Mouse (Mus musculus) thymus, postnatal 10 days (tissue): ENCODE data around the gene Sirt4.
"Not testable (repeated sequence)": the region's sequence is repeated elsewhere in the genome, so short reads cannot be mapped to it uniquely, and the experiment has no call there.

ENCODE experiments used
- DNase-seq, 2 experiments: peaks; one replicate each; pipeline ENCODE4 v3.0.0; 2021; ENCODE audit warnings: low spot score in 2 of 2

Gene Sirt4

DNA sequence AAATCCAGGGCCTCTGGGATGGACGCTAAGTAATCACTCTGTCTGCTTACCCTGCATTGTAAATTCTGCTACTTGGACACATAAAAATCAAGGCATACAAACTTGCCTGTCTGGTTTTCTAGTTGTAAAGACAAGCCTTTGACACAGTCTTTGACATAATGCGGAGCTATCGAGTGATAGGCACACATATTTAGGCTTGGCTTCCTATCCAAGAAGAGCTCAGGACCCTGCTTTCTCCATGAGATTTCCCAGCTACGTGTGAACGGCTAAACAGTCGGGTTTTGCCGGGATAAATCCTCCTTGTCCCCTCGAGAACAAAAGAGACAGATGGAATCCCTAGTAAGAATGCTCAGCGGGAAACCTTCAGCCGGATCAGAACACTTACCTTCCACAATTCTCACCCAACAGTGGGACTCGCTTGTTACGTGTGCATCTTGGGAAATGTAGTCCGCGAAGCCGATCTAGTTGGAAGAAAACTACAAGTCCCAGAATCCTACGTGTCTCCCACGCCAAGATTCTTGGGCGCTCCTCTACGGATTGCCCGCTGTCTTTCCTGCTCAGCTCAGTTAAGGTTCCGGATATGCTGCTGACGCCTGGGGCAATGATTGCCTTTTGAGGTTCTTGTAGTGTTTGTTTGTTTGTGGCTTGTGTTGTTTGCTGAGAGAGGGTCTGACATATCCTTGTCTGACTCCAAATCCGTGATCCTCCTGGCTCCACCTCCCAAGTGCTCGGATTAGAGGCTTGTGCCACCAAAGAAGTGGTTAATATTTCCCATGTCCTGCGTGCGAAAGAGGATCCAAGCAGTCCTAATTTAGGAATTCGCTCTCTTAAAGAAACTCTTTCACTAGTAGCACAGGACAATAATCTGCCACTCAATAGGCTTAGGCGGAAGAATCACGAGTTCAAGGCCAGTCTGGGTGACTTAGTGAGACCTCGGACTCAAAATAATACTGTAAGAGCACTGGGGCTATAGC, at the start of gene Sirt4:
Gene Sirt4 (minus strand): TSS at position 779 of the 974 bp plus-strand sequence.
- DNase-seq = peak; percentile 74 to 83

DNA sequence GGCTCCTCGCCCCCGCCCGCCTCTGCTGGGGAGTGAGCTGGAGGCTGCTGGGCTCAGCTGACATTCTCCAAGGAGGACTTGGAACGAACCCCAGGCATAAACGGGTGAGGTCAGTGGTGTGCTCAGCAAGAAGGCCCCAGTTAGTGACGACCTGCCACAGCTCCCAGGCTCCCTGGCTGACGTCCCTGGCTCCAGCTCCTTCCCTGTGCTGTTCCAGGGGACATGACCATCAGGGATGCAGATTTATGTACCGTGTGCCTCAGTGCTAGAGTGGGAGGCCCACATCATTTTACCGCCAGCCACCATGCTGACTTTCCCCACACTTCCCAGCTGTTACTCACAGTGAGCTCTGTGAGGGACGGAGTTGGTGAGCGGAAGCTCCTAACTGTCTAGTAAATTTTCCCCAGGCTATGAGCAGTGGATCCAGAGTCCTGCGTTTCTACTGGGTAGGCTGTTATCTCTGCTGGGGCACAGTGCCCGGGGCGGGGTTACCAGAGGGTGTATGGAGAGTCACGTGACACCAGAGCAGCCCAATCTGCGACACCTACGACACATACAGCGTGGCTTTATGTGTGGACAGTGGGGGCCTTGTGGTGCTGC, 47.2 kb upstream of the Sirt4 start:
- peak in 1 of 2 experiments; percentile 43 for DNase-seq

DNA sequence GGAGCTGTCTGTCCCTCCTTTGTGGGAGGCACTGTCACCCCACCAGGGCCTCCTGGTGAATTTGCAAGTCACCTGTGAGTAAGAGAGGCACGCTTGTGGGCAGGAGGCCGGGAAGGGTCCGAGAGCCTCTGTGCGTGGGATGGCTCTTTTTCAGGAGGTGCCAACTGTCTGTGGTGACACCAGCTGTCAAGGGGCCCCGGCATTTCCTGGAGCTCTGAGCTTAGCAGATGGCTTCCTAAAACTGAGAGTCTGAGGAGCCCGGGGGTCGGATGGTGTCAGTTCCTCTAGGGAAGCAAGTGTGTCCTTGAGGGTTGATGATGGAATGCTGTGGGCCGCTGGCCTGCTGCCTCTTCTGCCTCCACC, 45.9 kb upstream of the Sirt4 start:
- peak; percentile 72 to 74 for DNase-seq

DNA sequence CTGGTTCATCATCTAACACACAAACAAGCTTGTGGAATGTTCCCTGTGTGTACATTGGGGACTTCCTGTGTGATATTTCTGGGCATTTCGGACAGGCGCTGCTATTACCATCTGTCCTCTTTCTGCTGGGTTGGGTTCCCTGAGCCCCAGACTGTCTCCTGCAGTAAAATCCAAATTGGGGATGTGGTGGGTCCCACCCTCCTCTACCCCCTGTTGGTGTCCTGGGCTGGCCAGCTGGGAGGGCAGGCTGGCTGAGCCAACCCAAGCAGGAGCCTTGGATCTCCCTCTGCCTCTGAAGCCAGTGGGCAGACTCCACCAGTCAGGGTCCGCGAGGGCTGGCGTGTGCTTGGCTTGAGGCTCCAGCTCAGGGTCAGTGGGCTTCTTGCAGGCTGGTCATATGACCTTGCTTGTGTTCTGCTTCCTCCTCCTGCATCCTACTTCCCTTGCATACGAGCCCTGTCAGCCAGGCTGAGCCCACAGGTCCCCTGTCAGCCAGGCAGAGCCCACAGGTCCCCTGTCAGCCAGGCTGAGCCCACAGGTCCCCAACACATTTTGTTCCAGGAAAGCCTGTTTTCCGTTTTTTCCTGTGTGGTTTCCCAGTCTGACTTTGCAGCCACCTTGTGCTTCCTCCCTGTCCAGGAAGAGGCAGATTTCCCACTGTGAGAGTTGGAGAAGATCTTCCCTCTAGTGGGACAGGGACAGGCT, 45.4 kb upstream of the Sirt4 start:
- DNase-seq = peak in 1 of 2 experiments; percentile 14

DNA sequence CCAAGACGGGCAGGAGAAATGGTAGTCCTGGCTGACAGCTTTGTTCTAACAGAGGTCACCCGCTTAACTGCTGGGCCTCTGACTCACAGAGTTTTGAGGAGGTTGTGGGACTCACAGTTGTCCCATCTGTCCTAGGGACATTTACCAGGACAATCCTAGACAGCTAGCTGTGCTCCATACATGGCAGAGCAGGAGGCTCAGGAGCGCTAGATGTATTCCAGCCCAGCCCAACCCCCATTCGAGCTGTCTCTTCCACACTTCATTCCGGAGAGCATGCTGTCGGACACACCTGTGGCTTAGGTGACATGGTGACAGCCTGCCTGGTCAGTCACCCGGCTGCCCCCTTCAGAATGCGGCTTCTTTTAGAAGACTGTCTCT, 44.8 kb upstream of the Sirt4 start:
- DNase-seq = no peak

DNA sequence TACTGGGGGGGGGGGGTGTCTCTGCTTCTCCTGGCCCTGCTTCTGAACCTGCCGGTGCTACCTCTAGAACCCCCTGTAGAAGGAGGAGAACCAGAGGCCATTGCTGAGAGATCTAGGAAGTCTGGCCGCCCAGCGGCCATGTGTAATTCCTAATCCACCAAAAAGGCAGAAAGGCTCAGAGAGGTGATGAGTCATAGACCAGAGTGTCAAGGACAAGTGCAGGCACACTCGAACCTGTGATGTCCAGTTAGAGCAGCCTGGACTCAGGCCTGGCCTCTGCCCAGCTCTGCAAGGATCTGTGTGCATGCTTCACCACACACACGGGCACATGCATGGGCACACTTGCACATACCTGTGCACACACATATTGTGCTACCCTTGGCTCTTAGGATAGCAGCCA, 43.6 kb upstream of the Sirt4 start:
- DNase-seq = no peak

DNA sequence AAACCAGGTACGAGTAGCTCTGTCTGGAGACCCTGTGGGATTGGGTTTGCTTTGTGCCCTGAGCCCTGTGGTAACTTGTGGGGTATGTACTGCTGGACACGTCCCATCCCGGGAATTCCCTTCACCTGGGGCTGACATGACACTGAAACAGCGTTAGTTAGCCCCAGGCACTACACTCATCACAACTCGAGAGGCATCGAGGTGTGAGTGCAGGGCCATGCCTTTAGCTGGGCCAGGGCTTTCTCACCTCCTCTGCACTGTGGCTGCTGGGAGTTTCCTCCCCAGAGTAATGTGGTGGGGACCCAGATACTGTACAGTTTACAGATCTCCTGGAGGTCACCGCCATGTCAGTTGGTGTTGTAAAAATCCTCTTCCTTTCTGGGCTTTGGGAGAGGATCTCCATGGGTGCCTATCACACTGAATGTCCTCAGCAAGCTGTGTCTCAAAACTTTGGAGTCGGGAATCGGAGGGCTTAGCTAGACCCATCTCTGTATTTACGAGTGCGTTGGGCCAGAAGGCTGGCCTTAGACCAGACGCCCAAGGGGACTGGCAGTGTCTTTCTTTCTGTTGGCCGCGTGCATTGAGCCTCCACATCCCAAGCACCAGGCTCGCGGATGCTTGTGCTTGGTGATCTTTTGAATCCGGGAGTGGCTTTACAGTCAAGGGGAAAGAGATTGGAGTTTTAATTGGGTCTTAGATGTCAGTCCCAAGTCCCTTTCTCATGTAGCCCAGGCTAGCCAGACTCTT, 42.1 kb upstream of the Sirt4 start:
- no peak for DNase-seq

DNA sequence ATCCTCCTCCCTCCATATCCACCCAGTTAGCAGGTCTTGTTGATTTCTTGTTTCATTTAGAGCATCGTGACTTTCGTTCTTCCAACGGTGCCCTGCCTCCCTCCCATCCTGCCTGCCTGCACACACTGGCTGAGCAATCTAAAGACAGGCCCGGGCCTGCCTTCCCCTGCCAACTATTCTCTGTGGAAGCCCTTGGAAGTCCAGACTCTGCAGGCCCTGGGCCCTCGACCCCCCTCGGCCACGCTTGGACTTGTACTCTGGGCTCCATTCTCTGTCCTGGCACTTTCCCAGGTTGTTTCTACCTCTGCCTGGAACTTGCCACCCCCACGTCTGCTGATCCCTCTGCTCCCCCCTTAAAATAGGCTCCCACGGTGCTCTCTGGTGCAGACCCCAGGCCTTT, 41.4 kb upstream of the Sirt4 start:
- no peak for DNase-seq

DNA sequence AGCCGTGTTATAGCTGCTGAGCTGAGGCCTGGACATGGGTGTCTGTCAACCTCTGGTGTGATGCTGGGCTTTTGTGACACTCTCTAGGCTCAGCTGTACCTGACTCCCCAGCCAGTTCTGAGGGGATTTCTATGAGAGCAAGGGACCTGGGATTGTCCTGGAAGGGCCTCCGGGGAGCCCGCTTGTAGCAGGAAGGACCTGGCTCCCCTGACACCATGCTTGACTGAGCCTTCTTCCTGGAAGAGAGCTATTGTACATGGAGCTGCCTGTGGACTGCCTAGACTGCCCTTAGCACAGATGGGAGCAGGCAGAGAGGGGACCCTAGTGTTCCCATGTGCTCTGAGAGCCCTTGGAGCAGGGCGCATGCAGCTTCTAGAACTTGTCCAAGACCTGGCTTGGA, 40.9 kb upstream of the Sirt4 start:
- no peak for DNase-seq

DNA sequence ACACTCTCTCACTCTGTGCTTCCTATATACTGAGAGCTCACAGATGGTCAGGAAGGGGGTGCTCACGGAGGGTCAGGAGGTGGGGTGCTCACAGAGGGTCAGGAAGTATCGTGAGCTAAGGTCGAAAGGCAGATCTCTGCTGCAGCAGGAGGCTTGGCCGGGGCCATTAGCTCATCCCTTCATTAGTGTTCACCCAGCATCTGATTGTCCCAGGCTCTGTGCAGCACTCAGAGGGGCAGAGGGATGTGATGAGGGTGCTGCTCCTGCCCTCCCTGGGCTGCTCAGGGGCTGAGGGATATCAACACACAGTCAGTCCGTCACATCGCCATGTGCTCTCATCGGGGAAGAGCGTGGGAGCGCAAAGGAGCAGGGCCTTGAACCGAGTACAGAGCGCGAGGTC, 39.9 kb upstream of the Sirt4 start:
- DNase-seq = no peak

DNA sequence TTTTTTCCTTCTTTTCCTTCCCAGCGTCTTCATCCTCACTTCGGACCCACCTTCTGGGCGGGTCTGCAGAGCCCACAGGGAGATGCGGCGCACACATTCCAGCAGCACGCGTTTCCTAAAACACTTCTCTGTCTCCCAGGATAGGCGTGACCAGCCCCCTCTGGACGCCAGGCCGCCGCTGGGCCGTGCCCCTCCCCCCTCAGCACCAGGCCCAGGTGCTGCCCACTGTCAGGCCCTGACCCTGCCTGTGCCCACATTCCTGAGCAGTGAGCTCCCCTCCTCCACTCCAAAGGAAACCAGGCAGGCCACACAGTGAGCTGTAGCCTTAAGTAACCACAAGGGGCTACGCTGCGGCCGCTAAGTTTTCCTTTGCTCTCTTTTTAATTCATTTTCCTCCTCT, 39.4 kb upstream of the Sirt4 start:
- DNase-seq = no peak

DNA sequence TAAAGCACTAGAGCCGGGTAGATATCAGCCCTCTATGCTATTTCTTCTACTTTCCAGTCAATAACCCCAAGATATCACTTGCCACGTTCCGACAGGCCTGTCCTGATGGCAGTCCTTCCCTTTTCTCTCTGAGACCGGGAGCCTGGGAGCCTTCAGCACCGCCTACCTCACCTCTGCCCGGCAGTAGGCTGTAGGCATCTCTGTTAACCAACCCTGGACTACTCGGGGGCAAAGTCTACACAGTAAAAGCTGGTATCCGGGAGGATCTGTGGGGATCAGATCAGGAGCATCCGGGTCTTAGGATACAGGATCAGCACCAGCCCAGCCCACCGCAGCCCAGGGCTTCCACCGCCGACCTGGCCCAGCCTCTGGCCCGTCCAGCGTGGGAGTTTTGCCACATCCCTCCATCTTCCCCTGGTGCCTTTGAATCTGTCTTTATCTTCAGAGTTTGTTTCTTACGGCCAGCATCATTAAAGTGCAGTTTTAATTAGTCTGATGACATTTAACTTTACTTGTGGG, 38.5 kb upstream of the Sirt4 start:
- DNase-seq = no peak

DNA sequence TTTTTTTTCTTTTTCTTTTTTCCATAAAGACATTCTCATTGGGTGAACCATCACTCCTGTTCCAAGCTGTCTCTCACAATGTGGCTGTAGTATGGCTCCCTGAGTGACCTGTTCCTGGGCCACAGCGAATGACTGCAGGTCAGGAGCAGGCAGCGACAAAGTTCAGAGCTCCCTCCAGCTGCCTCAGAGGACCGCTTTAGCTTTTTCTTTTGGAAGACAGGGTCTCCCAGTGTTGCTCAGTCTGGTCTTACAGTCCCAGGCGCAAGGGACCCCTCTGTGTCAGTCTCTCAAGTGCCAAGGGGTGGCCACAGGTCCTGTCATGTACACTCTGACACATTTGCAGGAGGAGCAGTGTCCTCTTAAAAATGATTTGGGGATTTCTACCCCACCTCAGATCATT, 38.0 kb upstream of the Sirt4 start:
- DNase-seq = peak in 1 of 2 experiments; percentile 3

DNA sequence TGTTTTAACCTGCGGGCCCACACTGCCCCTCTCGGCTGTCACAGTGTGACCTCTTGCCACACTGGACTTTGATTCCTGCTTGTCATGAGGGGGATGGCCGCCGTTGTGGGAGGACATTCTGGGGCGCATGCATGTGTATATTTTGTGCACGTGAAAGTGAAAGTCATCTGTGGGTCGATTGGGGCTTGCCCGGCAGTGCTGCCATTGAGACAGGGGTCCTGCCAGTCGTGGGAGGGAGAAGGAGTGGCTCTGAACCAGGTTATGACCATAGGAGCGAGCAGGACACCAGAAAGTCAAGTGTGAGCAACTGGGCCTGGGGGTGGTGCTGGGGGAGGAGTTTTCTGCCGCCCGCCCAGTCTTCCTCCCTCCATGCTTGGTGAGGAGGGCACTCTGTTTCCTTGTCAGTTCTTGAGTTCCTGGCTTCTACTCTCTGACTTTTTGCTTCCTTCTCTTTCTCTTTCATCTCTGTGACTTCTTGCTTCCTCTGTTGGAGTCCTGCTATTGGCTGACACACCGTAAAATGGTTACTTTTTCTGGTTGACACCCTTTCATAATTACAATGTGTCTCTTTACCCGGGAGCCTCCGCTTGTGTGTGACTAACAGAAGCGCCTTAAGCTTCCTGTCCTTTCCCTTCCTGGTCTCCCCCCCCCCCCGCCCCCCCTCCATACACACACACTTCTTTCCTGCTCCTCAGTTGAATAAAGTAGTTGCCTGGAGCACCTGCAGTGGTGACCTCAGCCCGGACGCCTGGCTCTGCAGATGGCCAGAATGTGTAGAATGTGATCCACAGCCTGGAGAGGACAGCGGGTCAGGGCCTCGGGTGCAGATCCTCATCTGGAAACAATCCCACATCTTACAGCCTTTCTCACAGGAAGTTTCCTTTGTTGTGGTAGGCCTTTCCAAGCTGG, 37.3 kb upstream of the Sirt4 start:
- peak in 1 of 2 experiments; percentile 51 for DNase-seq

DNA sequence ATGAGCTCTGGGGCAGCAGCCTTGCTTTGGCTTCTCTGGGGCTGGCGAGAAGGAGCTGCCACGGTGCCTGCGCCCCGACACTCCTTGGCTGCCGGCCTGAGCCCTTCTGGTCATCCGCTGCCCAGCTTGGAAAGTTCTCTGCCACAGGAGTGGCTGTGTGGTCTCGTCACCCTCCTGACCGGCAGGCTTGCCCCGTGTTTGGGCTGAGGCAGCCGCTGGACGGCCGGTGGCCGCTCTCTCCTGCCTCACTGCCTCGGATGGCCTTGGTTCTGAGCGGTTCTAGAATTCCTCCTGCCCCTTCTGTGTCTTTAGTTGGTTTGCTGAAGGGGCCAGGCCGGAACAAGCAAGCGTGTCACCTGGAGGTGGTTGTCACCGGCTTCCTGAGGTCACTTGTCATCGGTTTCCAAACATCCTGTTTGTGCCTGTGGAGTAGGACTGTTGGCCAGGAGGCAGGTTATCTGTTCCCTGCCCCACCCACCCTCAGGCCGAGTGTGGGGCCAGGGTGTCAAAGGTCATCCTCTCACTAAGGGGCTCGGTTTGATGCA, 35.9 kb upstream of the Sirt4 start:
- DNase-seq = peak in 1 of 2 experiments; percentile 4

DNA sequence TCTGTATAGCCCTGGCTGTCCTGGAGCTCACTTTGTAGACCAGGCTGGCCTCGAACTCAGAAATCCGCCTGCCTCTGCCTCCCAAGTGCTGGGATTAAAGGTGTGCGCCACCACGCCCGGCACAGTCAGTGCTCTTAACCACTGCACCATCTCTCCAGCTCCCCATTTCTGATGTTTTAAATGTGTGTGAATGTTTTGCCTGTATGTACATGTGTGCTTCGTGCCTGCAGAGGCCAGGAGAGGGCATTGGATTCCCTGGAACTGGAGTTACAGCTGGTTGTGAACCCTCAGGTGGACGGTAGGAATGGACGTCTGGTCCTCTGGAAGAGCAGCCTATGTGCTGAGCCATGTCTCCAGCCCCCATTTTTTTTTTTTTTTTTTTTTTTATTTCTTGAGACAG, 33.7 kb upstream of the Sirt4 start:
- not testable (repeated sequence) for DNase-seq

DNA sequence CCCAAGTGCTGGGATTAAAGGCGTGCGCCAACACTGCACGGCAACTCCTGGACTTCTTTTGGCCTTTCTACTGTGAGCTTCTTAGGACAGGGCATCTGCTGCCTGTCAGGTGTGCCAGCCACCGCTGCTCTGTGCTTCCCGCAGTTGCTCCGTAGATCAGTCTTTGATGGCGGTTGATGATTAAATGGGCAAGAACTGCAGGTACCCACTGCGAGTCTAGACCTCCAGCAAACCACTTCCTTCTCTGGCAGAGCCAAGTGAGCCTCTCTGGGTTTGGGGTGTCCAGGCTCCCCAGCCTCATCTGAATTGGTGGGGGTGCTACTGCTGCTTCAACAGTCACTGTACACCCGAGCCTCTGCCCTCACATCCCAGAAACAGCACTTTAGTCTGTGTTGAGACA, 33.0 kb upstream of the Sirt4 start:
- DNase-seq = peak in 1 of 2 experiments; percentile 5

DNA sequence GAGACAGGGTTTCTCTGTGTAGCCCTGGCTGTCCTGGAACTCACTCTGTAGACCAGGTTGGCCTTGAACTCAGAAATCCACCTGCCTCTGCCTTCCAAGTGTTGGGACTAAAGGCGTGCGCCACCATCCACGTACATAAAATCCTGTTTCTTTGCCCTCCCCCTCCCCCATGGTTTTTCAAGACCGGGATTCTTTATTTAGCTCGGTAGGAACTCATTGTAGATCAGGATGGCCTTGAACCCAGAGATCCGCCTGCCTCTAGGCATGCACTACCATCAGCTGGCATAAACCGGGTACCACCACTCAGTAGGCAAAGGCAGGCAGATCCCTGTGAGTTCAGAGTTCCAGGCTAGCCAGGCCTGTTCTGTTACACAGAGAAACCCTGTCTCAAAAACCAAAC, 32.4 kb upstream of the Sirt4 start:
- DNase-seq = peak in 1 of 2 experiments; percentile 6

DNA sequence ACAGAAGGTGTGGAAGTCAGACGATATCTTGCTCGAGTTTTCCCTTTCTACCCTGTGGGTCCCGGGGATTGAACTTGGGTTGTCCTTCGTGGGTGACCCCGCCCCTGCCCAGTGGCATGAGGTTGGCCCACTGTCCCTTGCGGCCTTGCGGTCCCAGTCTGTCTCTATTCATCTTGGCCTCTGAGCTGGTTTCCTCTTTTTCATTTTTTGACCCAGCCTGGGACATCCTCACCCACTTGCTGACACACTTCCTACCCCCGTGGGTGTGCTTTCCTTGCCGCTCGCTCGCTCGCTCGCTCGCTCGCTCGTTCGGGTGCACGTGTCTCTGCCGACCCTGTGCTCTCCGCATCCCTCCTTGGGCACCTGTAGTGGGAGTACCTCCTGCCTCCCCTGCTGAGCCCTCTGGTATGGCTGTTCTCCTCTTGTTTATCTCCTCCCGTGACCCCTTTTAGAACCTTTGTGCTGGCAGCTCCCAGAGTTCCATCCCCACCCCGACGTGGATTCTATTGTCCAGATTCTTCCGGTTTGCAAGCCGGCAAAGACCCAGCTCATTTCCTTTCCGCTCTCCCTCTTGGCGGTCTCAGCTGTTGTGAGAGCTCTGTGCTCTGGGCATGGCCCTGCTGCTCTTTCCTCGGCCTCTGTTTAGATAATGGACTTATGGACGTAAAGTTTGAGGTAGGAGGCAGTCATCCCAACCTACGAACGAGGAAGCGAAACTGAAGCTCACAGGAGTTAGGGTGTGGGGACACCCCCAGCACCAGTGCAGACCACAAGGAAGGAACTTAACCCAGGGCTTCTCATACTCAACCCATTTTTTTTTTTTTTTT, 31.8 kb upstream of the Sirt4 start:
- DNase-seq = peak; percentile 29 to 34
